Mouse (Mus musculus) ES-Bruce4 (cell line): ENCODE measurements around the gene Map1b. TPM values are rescaled to one million over a fixed set of nuclear protein-coding genes. Genes with fewer than 3 reads are reported as not detected.

Experiments used
- H3K27ac ChIP-seq: 2 replicates; pipeline ENCODE4 v1.5.1; 2012; ENCODE audit warnings: low read length, inconsistent platforms; ENCODE audit not compliant: insufficient read depth
- H3K27me3 ChIP-seq: 2 replicates; pipeline ENCODE4 v1.6.1; 2012; ENCODE audit warnings: mild to moderate bottlenecking, low read length, inconsistent platforms; ENCODE audit not compliant: control insufficient read depth, poor library complexity, insufficient read depth, severe bottlenecking
- H3K36me3 ChIP-seq: 2 replicates; pipeline ENCODE4 v1.6.1; 2012; ENCODE audit warnings: inconsistent platforms, mild to moderate bottlenecking, low read length, moderate library complexity; ENCODE audit not compliant: control insufficient read depth, poor library complexity, insufficient read depth, severe bottlenecking
- H3K4me1 ChIP-seq: one replicate; pipeline ENCODE4 v1.8.1; 2011; ENCODE audit warnings: low read length; ENCODE audit not compliant: control insufficient read depth, insufficient read depth
- H3K4me3 ChIP-seq: 2 replicates; pipeline ENCODE4 v1.5.1; 2011; ENCODE audit warnings: low read depth, mild to moderate bottlenecking, low read length
- H3K9ac ChIP-seq: 2 replicates; pipeline ENCODE4 v1.6.1; 2012; ENCODE audit warnings: low read depth, mild to moderate bottlenecking, inconsistent platforms; ENCODE audit not compliant: poor library complexity, severe bottlenecking
- H3K9me3 ChIP-seq: replicated peaks from 2 replicates; pipeline ENCODE4 v1.6.1; 2012; ENCODE audit warnings: mild to moderate bottlenecking, low read length, inconsistent platforms; ENCODE audit not compliant: control insufficient read depth, poor library complexity, insufficient read depth, severe bottlenecking
- CTCF ChIP-seq: IDR thresholded peaks from one replicate; pipeline ENCODE4 v1.8.1; 2011; ENCODE audit warnings: low read depth, low read length
- EP300 ChIP-seq: IDR thresholded peaks from 2 replicates; pipeline ENCODE4 v1.6.1; 2011; ENCODE audit warnings: low read depth, low read length; ENCODE audit not compliant: insufficient read depth
- POLR2A ChIP-seq: IDR thresholded peaks from one replicate; pipeline ENCODE4 v1.8.1; 2011; ENCODE audit warnings: low read length; ENCODE audit not compliant: insufficient read depth
- polyA plus RNA-seq: library from polyadenylated mRNA; stranded (reverse); fragments of >200 nt; gene quantifications from 2 replicates; pipeline ENCODE4 v1.2.4, GENCODE M21; 2011; ENCODE audit warnings: low read depth; ENCODE audit not compliant: missing spikeins, insufficient read depth, insufficient read length

Map1b gene
- polyA plus RNA-seq, 1 experiment, result 47.9 TPM

DNA sequence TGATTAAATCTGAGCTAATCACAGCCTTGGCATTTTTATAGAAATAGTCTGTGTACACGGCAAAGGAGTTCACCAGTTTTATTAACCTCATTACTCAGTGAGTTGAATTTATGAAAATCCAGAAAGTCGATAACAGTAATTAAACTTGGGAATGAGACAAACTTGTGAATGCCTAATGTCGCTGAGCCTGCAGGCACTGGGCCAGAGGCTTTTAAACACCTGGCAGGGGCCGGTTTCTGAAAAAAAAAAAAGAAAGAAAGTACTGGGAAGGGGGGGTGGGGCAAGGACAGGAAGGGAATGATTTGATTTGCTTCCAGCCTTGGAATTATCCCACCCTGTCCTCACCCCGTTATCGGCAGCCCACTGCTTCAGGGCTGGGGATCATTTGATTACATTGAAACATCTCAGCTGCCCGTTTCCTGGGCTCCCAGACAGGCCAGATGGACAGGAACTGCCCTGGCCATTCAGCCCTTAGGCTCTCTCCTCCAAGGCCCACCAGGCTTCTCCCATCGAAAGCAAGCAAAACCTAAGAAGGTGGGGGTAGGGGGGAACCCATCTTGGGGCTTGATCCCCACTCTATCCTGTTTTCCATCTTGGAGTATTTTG lies 21.7 kb upstream of the Map1b start:
- Histone ChIP-seq H3K4me3 (no peak overlapping the region), H3K27ac (no peak overlapping the region), H3K27me3 (no peaks in the 10 kb centered on the region; the same call in 1 of the 2 replicates), H3K9ac (no peak overlapping the region), H3K36me3 (no peaks in the 10 kb centered on the region), H3K4me1 (no peaks in the 10 kb centered on the region), H3K9me3 (no peaks in the 10 kb centered on the region; the same call in 1 of the 2 replicates)
- TF ChIP-seq POLR2A, result no peak
- no peak for TF ChIP-seq EP300
- no peak for TF ChIP-seq CTCF

DNA sequence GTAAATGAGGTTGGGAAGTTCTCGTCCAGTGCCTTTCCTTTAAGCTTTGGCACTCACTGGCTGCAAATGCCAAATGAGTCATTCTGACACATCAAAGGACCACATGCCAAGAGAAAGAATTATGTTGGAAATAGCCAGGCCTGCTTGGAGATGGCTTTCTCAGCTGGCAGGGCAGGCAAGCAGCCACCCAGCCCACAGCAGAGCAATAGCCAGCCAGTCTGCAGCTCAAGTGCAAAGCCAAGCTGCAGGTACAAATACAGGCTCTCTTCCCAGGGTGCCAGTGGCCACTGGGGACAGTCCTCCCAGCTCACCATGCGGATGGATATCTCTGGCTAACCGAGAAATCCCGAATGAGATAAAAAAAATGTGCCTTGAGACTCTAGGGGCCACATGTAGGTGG lies 12.1 kb upstream of the Map1b start:
- no peak overlapping the region for H3K9ac ChIP-seq
- no peak overlapping the region for H3K27ac ChIP-seq
- no peaks in the 10 kb centered on the region for H3K36me3 ChIP-seq
- TF ChIP-seq CTCF, result no peak
- TF ChIP-seq POLR2A, result no peak
- no peak for TF ChIP-seq EP300
- H3K9me3 ChIP-seq, result no peaks in the 10 kb centered on the region
- H3K27me3 ChIP-seq, result no peaks in the 10 kb centered on the region
- H3K4me3 ChIP-seq, result no peak overlapping the region
- no peaks in the 10 kb centered on the region for H3K4me1 ChIP-seq

DNA sequence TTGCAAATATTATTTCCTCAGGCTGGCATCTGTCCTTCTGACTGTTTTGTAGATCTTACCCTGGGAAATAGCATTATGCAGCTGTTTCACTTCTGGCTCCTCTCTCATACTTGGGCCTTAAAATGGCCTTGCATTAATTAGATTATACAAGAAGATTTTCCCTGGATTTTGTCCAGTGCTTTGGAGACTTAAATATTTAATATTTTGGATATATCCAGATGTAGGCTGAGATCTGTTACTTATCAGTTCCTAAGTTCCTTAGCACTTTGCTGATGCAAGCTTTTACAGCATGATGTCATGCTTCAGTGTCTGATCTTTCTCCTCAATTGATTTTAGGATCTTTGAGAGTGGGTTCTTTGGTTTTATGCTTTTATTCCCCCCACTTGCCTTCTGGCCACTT lies 11.6 kb upstream of the Map1b start:
- Histone ChIP-seq H3K27me3 (no peaks in the 10 kb centered on the region), H3K4me1 (no peaks in the 10 kb centered on the region), H3K4me3 (no peak overlapping the region), H3K9ac (no peak overlapping the region), H3K9me3 (no peaks in the 10 kb centered on the region), H3K27ac (no peak overlapping the region), H3K36me3 (no peaks in the 10 kb centered on the region)
- TF ChIP-seq EP300, result no peak
- no peak for TF ChIP-seq POLR2A
- TF ChIP-seq CTCF, result no peak

DNA sequence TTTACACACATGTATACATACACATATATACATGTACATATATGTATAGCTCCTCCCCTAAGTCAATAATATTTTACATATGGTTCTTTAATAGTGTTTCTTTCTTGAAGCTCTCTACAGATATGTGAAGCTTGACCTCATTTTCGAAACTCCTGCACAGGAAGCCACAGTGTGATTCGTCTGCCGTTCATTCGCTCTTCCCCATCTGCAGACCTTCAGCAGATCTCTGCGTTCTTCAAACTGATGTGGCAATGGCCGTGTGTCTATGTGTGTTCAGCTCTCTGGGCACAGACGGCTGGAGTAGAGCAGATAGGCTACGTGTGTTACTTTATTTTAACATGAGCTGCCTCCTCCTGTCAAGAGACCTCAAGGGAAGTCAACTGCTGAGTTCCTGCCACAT lies 9.2 kb upstream of the Map1b start:
- Histone ChIP-seq H3K27ac (no peak overlapping the region), H3K36me3 (no peaks in the 10 kb centered on the region), H3K4me1 (no peaks in the 10 kb centered on the region), H3K9me3 (no peaks in the 10 kb centered on the region), H3K9ac (no peak overlapping the region), H3K27me3 (no peaks in the 10 kb centered on the region), H3K4me3 (no peak overlapping the region)
- TF ChIP-seq POLR2A (no peak), CTCF (no peak), EP300 (no peak)

DNA sequence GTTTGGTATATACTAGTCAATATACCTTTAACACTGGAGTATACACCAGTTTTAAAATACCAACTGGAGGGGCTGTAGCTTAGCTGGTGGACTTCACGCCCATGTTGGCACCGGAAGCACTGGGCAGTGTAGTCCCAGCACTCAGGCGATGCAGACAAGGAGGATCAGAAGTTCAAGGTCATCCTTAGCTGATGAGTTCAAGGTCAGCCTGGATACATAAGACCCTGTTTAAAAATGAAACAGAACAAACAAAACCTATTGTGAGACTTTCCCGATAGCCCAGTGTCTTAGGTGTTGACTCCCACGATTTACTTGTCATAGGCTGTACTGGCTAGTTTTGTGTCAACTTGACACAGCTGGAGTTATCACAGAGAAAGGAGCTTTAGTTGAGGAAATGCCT lies 1.5 kb upstream of the Map1b start:
- no peak overlapping the region for H3K4me3 ChIP-seq
- H3K36me3 ChIP-seq, result no peaks in the 10 kb centered on the region
- no peak overlapping the region for H3K9ac ChIP-seq
- no peak overlapping the region for H3K27ac ChIP-seq
- H3K4me1 ChIP-seq, result no peaks in the 10 kb centered on the region
- H3K27me3 ChIP-seq, result no peaks in the 10 kb centered on the region
- H3K9me3 ChIP-seq, result no peaks in the 10 kb centered on the region
- TF ChIP-seq CTCF (no peak), EP300 (no peak), POLR2A (no peak)

DNA sequence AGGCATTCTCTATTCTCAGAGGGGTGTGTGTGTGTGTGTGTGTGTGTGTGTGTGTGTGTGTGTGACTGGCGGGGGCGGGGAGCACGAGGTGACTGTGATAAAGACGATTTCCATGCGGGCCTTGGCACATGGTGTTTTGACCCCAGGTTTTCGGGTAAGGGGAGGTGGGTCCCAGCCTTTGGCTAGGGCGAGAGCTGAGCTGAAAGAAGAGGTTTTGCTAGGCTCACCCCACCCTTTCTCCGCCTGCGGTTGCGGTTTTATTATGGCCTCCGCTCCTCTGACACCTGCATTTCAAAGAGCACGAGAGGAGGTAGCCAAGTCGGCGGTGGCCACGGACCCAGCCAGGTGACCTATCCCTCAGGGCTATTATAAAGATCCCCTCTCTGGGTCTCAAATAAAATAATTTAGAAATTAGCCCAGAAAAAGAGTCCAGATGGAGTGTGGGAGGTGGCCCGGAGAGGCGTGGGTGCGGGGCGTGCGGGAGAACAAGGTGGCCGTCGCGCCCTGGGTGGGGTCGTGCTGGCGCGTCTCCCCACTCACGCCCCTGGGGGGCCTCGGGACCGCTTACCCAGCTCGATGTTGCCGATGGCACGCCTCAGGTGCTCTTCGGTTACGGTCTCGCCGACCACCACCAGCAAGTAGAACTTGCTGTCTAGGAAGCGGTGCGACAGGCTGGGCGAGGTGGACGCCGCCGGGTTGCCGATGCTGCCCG lies 448 bp downstream of the Map1b start:
- Histone ChIP-seq H3K36me3 (no peaks in the 10 kb centered on the region), H3K27me3 (no peaks in the 10 kb centered on the region), H3K9ac (peak overlapping the region; percentile 63), H3K27ac (no peak overlapping the region), H3K9me3 (no peaks in the 10 kb centered on the region), H3K4me3 (peak overlapping the region; percentile 74), H3K4me1 (no peaks in the 10 kb centered on the region)
- no peak for TF ChIP-seq EP300
